Mouse (Mus musculus) intestine, embryonic 16.5 days (tissue): ENCODE data around the gene Rab13. TPM values are rescaled to one million over a fixed set of nuclear protein-coding genes. Genes with fewer than 3 reads are reported as not detected.
A peak's percentile ranks its signal among the peaks of the same experiment; 100 is the strongest.

Experiments
- ATAC-seq: fragments of 200-750 bp; cut with Nextera tagmentation; 2 replicates; pipeline ENCODE4 v1.8.0; 2017; ENCODE audit warnings: moderate TSS enrichment, moderate library complexity
- H3K27ac ChIP-seq: fragments of 300-500 bp; sonication (generic); 2 replicates; pipeline ENCODE4 v1.5.1; 2014; ENCODE audit warnings: mild to moderate bottlenecking, low read length
- H3K27me3 ChIP-seq: fragments of 300-500 bp; sonication (generic); replicated peaks from 2 replicates; pipeline ENCODE4 v1.6.1; 2014; ENCODE audit warnings: low read length, control low read depth, mixed read lengths; ENCODE audit not compliant: control insufficient read depth, insufficient read depth
- H3K36me3 ChIP-seq: fragments of 300-500 bp; sonication (generic); 2 replicates; pipeline ENCODE4 v1.6.1; 2014; ENCODE audit warnings: low read length, control low read depth; ENCODE audit not compliant: control insufficient read depth, insufficient read depth
- H3K4me1 ChIP-seq: fragments of 300-500 bp; sonication (generic); 2 replicates; pipeline ENCODE4 v1.6.1; 2014; ENCODE audit warnings: low read length, control low read depth, mixed read lengths; ENCODE audit not compliant: control insufficient read depth, insufficient read depth
- H3K4me2 ChIP-seq: fragments of 300-500 bp; sonication (generic); 2 replicates; pipeline ENCODE4 v1.6.1; 2014; ENCODE audit warnings: low read depth, low read length, control low read depth
- H3K4me3 ChIP-seq: fragments of 300-500 bp; sonication (generic); 2 replicates; pipeline ENCODE4 v1.5.1; 2014; ENCODE audit warnings: mild to moderate bottlenecking, low read length
- H3K9ac ChIP-seq: fragments of 300-500 bp; sonication (generic); 2 replicates; pipeline ENCODE4 v1.6.1; 2014; ENCODE audit warnings: low read depth, low read length
- H3K9me3 ChIP-seq: fragments of 300-500 bp; sonication (generic); 2 replicates; pipeline ENCODE4 v1.6.1; 2016; ENCODE audit warnings: low read length, control low read depth; ENCODE audit not compliant: control insufficient read depth
- WGBS: fragments of 180-500 bp; shearing (Covaris S2); extraction: QIAGEN DNeasy Blood & Tissue Kit; methylation state at CpG from one replicate; pipeline ENCODE4 v1.1.7; 2014; 5-methylcytosine and 5-hydroxymethylcytosine counted together
- polyA plus RNA-seq: library from polyadenylated mRNA; unstranded; fragments of >200 nt; fragmentation: Nextera tagmentation; extraction: Ambion mirVana; gene quantifications from 2 replicates; pipeline ENCODE4 v1.2.1, GENCODE M21; 2015

The Rab13 gene
- polyA plus RNA-seq: 18.6 and 22.0 TPM in 2 replicates

DNA sequence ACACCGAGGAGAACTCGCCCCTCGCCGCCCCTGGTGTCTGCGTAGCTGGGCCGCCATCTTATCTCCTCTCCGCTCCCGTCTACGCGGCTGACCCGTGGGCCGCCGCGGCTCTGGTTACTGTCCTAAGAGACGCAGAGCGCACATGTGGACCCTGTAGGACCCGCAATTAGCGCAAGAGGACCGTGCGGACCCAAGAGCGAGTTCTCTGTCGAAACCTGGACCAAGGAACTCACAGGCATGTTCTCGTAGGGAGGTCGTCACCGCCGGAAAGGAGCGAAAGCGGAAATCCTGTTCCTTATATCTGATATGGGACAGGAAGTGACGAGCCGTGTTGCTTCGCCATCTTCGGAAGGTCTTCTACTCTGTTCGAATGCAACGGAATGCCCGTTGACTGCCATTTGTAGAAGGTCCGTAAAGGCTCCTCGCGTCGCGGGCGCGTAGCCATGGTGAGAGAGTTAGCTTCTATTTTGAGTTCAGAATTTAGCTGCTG, at the start of gene Rab13, which contains the start of gene Rps27:
TSS of gene Rab13 (plus strand) at position 319 of the 490 bp plus-strand sequence.
TSS of gene Rps27 (minus strand) at position 275 of the 490 bp plus-strand sequence.
- no peaks in the 10 kb centered on the region for H3K9me3 ChIP-seq
- whole genome bisulfite sequencing: under 1% methylated on average over 42 of the region's 42 CpGs
- H3K4me1 ChIP-seq: peaks cover 14% of the 10 kb centered on the region
- H3K36me3 ChIP-seq: peaks cover 7% of the 10 kb centered on the region
- H3K27me3 ChIP-seq: no peaks in the 10 kb centered on the region
- ATAC-seq: peak; percentile 95
- H3K4me3 ChIP-seq: peak within 1 kb of the TSS; percentile 85
- H3K4me2 ChIP-seq: peak within 1 kb of the TSS; percentile 93
- peak within 1 kb of the TSS; percentile 93 for H3K9ac ChIP-seq
- H3K27ac ChIP-seq: peak within 1 kb of the TSS; percentile 89

DNA sequence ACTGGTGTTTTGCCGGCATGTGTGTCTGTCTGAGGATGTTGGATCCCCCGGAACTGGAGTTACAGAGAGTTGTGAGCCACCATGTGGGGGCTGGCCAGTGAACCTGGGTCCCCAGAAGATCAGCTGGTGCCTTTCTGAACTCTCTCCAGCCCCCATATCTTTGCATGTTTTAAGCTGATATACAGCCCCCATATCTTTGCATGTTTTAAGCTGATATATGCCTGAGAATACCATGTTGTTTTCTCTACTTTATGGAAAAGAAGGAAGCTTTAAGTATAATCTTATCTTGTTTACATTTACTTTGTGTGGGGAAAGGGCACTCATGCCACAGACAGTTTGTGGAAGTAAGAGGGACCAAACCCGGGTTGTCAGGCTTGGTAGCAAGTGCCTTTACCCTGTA, 33.9 kb upstream of the Rab13 start:
- no peak overlapping the region for H3K27ac ChIP-seq

DNA sequence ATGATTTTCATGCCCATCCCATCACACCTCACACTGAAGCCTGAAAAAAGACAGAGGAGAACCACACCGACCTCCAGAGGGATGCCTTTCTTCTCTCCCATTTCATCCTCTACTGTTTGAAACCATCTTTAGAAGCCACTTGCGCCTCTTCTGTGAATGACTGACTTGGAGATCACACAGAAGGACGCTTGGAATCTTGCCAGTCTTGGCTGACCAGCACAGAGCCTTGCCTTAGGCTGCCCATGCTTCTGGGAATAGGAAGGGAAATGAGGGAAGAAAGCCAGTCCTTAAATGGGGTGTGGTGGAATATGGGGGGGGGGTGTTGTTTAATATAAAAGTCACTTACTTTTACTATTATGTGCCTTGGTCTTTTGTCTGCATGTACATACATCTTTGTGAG, 29.9 kb upstream of the Rab13 start:
- Histone ChIP-seq H3K4me3 (no peak overlapping the region), H3K27ac (no peak overlapping the region), H3K9me3 (no peaks in the 10 kb centered on the region), H3K4me1 (no peaks in the 10 kb centered on the region), H3K9ac (no peak overlapping the region), H3K4me2 (no peak overlapping the region), H3K27me3 (no peaks in the 10 kb centered on the region), H3K36me3 (no peaks in the 10 kb centered on the region)
- ATAC-seq: no peak
- 75% methylated on average over 3 of the region's 3 CpGs for WGBS

More for the DNA sequence above, 33.9 kb upstream of the Rab13 start:
- WGBS: 69% methylated on average over 3 of the region's 3 CpGs
- Histone ChIP-seq H3K27me3 (no peaks in the 10 kb centered on the region), H3K9me3 (no peaks in the 10 kb centered on the region), H3K36me3 (no peaks in the 10 kb centered on the region), H3K4me1 (no peaks in the 10 kb centered on the region), H3K4me2 (no peak overlapping the region), H3K4me3 (no peak overlapping the region), H3K9ac (no peak overlapping the region)
- ATAC-seq: no peak

GRCm38 (mm10) chr3:90190859-90191510, 22.5 kb upstream of the Rab13 start:
- Histone ChIP-seq H3K27ac (peak overlapping the region; percentile 76; the same call in 1 of the 2 replicates), H3K4me1 (0 out of 2 replicates have a peak, but pooled peaks cover 3% of the 10 kb centered on the region), H3K27me3 (no peaks in the 10 kb centered on the region), H3K4me2 (peak overlapping the region; percentile 24; the same call in 1 of the 2 replicates), H3K9me3 (no peaks in the 10 kb centered on the region), H3K4me3 (no peak overlapping the region), H3K9ac (peak overlapping the region; percentile 8; the same call in 1 of the 2 replicates), H3K36me3 (no peaks in the 10 kb centered on the region)
- WGBS: 50% methylated on average over 11 of the region's 11 CpGs
- peak; percentile 90 for ATAC-seq

- Histone ChIP-seq H3K36me3 (no peaks in the 10 kb centered on the region), H3K4me1 (0 out of 2 replicates have a peak, but pooled peaks cover 3% of the 10 kb centered on the region), H3K4me3 (no peak overlapping the region), H3K9ac (no peak overlapping the region), H3K27ac (no peak overlapping the region), H3K27me3 (no peaks in the 10 kb centered on the region), H3K4me2 (no peak overlapping the region), H3K9me3 (no peaks in the 10 kb centered on the region)
- no peak for ATAC-seq
- WGBS: 55% methylated on average over 4 of the region's 4 CpGs
These were observed 18.7 kb upstream of the Rab13 start for GRCm38 (mm10) chr3:90194759-90195158.

GRCm38 (mm10) chr3:90195644-90196043, 17.9 kb upstream of the Rab13 start:
- no peak for ATAC-seq
- no peaks in the 10 kb centered on the region for H3K9me3 ChIP-seq
- H3K36me3 ChIP-seq: no peaks in the 10 kb centered on the region
- H3K4me1 ChIP-seq: 0 out of 2 replicates have a peak, but pooled peaks cover under 1% of the 10 kb centered on the region
- WGBS: 64% methylated on average over 1 of the region's 1 CpGs
- H3K4me3 ChIP-seq: no peak overlapping the region
- no peak overlapping the region for H3K4me2 ChIP-seq
- H3K9ac ChIP-seq: no peak overlapping the region
- H3K27me3 ChIP-seq: no peaks in the 10 kb centered on the region
- no peak overlapping the region for H3K27ac ChIP-seq

- 73% methylated on average over 1 of the region's 1 CpGs for WGBS
- no peak overlapping the region for H3K4me3 ChIP-seq
- no peaks in the 10 kb centered on the region for H3K9me3 ChIP-seq
- no peak overlapping the region for H3K4me2 ChIP-seq
- no peak overlapping the region for H3K9ac ChIP-seq
- no peaks in the 10 kb centered on the region for H3K27me3 ChIP-seq
- no peak overlapping the region for H3K27ac ChIP-seq
- no peaks in the 10 kb centered on the region for H3K36me3 ChIP-seq
- no peak for ATAC-seq
- no peaks in the 10 kb centered on the region for H3K4me1 ChIP-seq
These were observed 15.9 kb upstream of the Rab13 start for GRCm38 (mm10) chr3:90197548-90197947.

GRCm38 (mm10) chr3:90202884-90203283, 10.6 kb upstream of the Rab13 start:
- Histone ChIP-seq H3K36me3 (peaks cover under 1% of the 10 kb centered on the region; the same call in 1 of the 2 replicates), H3K27ac (no peak overlapping the region)
- 52% methylated on average over 1 of the region's 1 CpGs for WGBS

GRCm38 (mm10) chr3:90203619-90204018, 9.9 kb upstream of the Rab13 start:
- no peak overlapping the region for H3K9ac ChIP-seq
- H3K4me2 ChIP-seq: no peak overlapping the region
- H3K4me1 ChIP-seq: no peaks in the 10 kb centered on the region
- 64% methylated on average over 5 of the region's 5 CpGs for WGBS
- H3K36me3 ChIP-seq: peaks cover 8% of the 10 kb centered on the region; the same call in 1 of the 2 replicates
- H3K27ac ChIP-seq: no peak overlapping the region
- no peak overlapping the region for H3K4me3 ChIP-seq
- no peak for ATAC-seq
- H3K27me3 ChIP-seq: no peaks in the 10 kb centered on the region
- no peaks in the 10 kb centered on the region for H3K9me3 ChIP-seq

More at GRCm38 (mm10) chr3:90202884-90203283, 10.6 kb upstream of the Rab13 start:
- no peak for ATAC-seq
- no peak overlapping the region for H3K4me2 ChIP-seq
- no peaks in the 10 kb centered on the region for H3K4me1 ChIP-seq
- H3K9me3 ChIP-seq: no peaks in the 10 kb centered on the region
- H3K27me3 ChIP-seq: no peaks in the 10 kb centered on the region
- no peak overlapping the region for H3K4me3 ChIP-seq
- H3K9ac ChIP-seq: no peak overlapping the region
